Mouse (Mus musculus): ENCODE measurements at regions not wholly inside any gene's neighbourhood (a gene's known extent, or its start where the extent isn't known, plus 50 kb on each side); places are given as distances from the start of the nearest gene placed in this dataset.

- ATAC-seq (ENCODE audit: insufficient number of reproducible peaks, low FRiP score, low TSS enrichment) = no peak
Measured at GRCm38 (mm10) chr7:133521936-133522335, 80.0 kb downstream of the Tex36 start.

- no peak for ATAC-seq (ENCODE audit: insufficient number of reproducible peaks, low FRiP score, low TSS enrichment)
Measured at GRCm38 (mm10) chr7:133518926-133519325, 83.0 kb downstream of the Tex36 start.

- ATAC-seq (ENCODE audit: insufficient number of reproducible peaks, low FRiP score, low TSS enrichment) = no peak
Measured at GRCm38 (mm10) chr7:133517576-133517975, 84.4 kb downstream of the Tex36 start.

- no peak for ATAC-seq (ENCODE audit: insufficient number of reproducible peaks, low FRiP score, low TSS enrichment)
Measured at GRCm38 (mm10) chr7:133510926-133511325, 91.0 kb downstream of the Tex36 start.

GRCm38 (mm10) chr7:133509486-133509885 is 92.5 kb downstream of the Tex36 start:
- ATAC-seq (ENCODE audit: insufficient number of reproducible peaks, low FRiP score, low TSS enrichment) = no peak

- no peak for ATAC-seq (ENCODE audit: insufficient number of reproducible peaks, low FRiP score, low TSS enrichment)
Measured at GRCm38 (mm10) chr7:133508370-133509012, 93.5 kb downstream of the Tex36 start.

GRCm38 (mm10) chr7:133505628-133506027 is 96.3 kb downstream of the Tex36 start:
- no peak for ATAC-seq (ENCODE audit: insufficient number of reproducible peaks, low FRiP score, low TSS enrichment)

- no peak for ATAC-seq (ENCODE audit: insufficient number of reproducible peaks, low FRiP score, low TSS enrichment)
Measured at GRCm38 (mm10) chr7:133503946-133504345, 98.0 kb downstream of the Tex36 start.

GRCm38 (mm10) chr7:133502731-133503130 is 99.2 kb downstream of the Tex36 start:
- ATAC-seq (ENCODE audit: insufficient number of reproducible peaks, low FRiP score, low TSS enrichment) = no peak

GRCm38 (mm10) chr7:133497551-133497950 is 104.4 kb downstream of the Tex36 start:
- ATAC-seq (ENCODE audit: insufficient number of reproducible peaks, low FRiP score, low TSS enrichment) = no peak

GRCm38 (mm10) chr7:133494982-133495550 is 106.9 kb downstream of the Tex36 start:
- ATAC-seq (ENCODE audit: insufficient number of reproducible peaks, low FRiP score, low TSS enrichment) = no peak

GRCm38 (mm10) chr7:133494256-133494981 is 107.5 kb downstream of the Tex36 start:
- no peak for ATAC-seq (ENCODE audit: insufficient number of reproducible peaks, low FRiP score, low TSS enrichment)

GRCm38 (mm10) chr7:133492626-133493025 is 109.3 kb downstream of the Tex36 start:
- no peak for ATAC-seq (ENCODE audit: insufficient number of reproducible peaks, low FRiP score, low TSS enrichment)

GRCm38 (mm10) chr7:133487887-133488630 is 113.9 kb downstream of the Tex36 start:
- ATAC-seq (ENCODE audit: insufficient number of reproducible peaks, low FRiP score, low TSS enrichment) = no peak

- no peak for ATAC-seq (ENCODE audit: insufficient number of reproducible peaks, low FRiP score, low TSS enrichment)
Measured at GRCm38 (mm10) chr7:133484430-133484841, 117.5 kb downstream of the Tex36 start.

GRCm38 (mm10) chr7:133481529-133481928 is 120.4 kb downstream of the Tex36 start:
- ATAC-seq (ENCODE audit: insufficient number of reproducible peaks, low FRiP score, low TSS enrichment) = no peak

GRCm38 (mm10) chr7:133479679-133480078 is 122.3 kb downstream of the Tex36 start:
- ATAC-seq (ENCODE audit: insufficient number of reproducible peaks, low FRiP score, low TSS enrichment) = no peak

GRCm38 (mm10) chr7:133477933-133478332 is 124.0 kb downstream of the Tex36 start:
- no peak for ATAC-seq (ENCODE audit: insufficient number of reproducible peaks, low FRiP score, low TSS enrichment)

GRCm38 (mm10) chr7:133477221-133477620 is 124.7 kb downstream of the Tex36 start:
- ATAC-seq (ENCODE audit: insufficient number of reproducible peaks, low FRiP score, low TSS enrichment) = no peak

GRCm38 (mm10) chr7:133471706-133472105 is 130.3 kb downstream of the Tex36 start:
- no peak for ATAC-seq (ENCODE audit: insufficient number of reproducible peaks, low FRiP score, low TSS enrichment)

- no peak for ATAC-seq (ENCODE audit: insufficient number of reproducible peaks, low FRiP score, low TSS enrichment)
Measured at GRCm38 (mm10) chr7:133470620-133470958, 131.4 kb downstream of the Tex36 start.

Measured in cerebellum, adult (tissue).